Mouse (Mus musculus) midbrain, embryonic 16.5 days (tissue): ENCODE measurements around the gene Lap3. TPM values are rescaled to one million over a fixed set of nuclear protein-coding genes. Genes with fewer than 3 reads are reported as not detected.

Experiments used
- ATAC-seq: fragments of 200-750 bp; cut with Nextera tagmentation; 2 replicates; pipeline ENCODE4 v1.8.0; 2017; ENCODE audit warnings: moderate TSS enrichment
- H3K27ac ChIP-seq: fragments of 300-500 bp; sonication (generic); 2 replicates; pipeline ENCODE4 v1.5.1; 2014; ENCODE audit warnings: mild to moderate bottlenecking, low read length, mixed read lengths
- H3K27me3 ChIP-seq: fragments of 300-500 bp; sonication (generic); 2 replicates; pipeline ENCODE4 v1.6.1; 2014; ENCODE audit warnings: low read depth, low read length, mixed read lengths; ENCODE audit not compliant: control insufficient read depth, insufficient read depth
- H3K36me3 ChIP-seq: fragments of 300-500 bp; sonication (generic); 2 replicates; pipeline ENCODE4 v1.6.1; 2014; ENCODE audit warnings: mild to moderate bottlenecking, low read length, moderate library complexity, mixed read lengths; ENCODE audit not compliant: control insufficient read depth, insufficient read depth
- H3K4me1 ChIP-seq: fragments of 300-500 bp; sonication (generic); 2 replicates; pipeline ENCODE4 v1.6.1; 2014; ENCODE audit warnings: mild to moderate bottlenecking, low read length, mixed read lengths; ENCODE audit not compliant: control insufficient read depth, insufficient read depth
- H3K4me2 ChIP-seq: fragments of 300-500 bp; sonication (generic); 2 replicates; pipeline ENCODE4 v1.6.1; 2014; ENCODE audit warnings: mild to moderate bottlenecking, low read length, mixed read lengths
- H3K4me3 ChIP-seq: fragments of 300-500 bp; sonication (generic); 2 replicates; pipeline ENCODE4 v1.5.1; 2014; ENCODE audit warnings: low read depth, mild to moderate bottlenecking, low read length, moderate library complexity, mixed read lengths
- H3K9ac ChIP-seq: fragments of 300-500 bp; sonication (generic); 2 replicates; pipeline ENCODE4 v1.6.1; 2014; ENCODE audit warnings: low read depth, low read length, mixed read lengths
- H3K9me3 ChIP-seq: fragments of 300-500 bp; sonication (generic); replicated peaks from 2 replicates; pipeline ENCODE4 v1.6.1; 2014; ENCODE audit warnings: mild to moderate bottlenecking, low read length, mixed read lengths; ENCODE audit not compliant: control insufficient read depth, poor library complexity, severe bottlenecking
- WGBS: fragments of 180-500 bp; shearing (Covaris S2); extraction: QIAGEN DNeasy Blood & Tissue Kit; methylation state at CpG from one replicate; pipeline ENCODE4 v1.1.7; 2014; 5-methylcytosine and 5-hydroxymethylcytosine counted together
- polyA plus RNA-seq: library from polyadenylated mRNA; unstranded; fragments of >200 nt; fragmentation: Nextera tagmentation; extraction: Ambion mirVana; gene quantifications from 2 replicates; pipeline ENCODE4 v1.2.1, GENCODE M21; 2015

Gene Lap3
- polyA plus RNA-seq, 1 experiment from 2014 or later = 28.8 TPM

DNA sequence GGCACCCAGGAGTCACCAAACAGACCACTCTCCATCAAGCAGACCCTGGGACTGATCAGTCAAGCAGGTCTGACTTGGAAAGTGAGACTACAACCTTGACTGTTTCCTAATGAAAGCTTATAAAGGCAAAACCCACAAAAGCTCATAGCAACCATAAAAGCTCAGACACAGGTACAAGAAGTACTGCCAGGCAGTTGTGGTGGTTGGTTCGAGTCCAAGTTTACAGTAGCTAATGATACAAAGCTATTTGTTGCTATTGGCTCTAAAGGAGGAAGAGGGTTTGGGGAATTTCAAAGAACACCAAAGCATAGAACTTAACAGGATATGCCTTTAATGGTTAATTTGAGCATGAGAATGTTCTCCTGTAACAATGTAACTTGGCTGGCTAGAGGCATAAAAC, 9.5 kb upstream of the Lap3 start:
- Histone ChIP-seq H3K4me1 (no peaks in the 10 kb centered on the region), H3K4me2 (no peak overlapping the region), H3K4me3 (no peak overlapping the region), H3K27ac (no peak overlapping the region), H3K36me3 (no peaks in the 10 kb centered on the region), H3K9ac (no peak overlapping the region), H3K27me3 (no peaks in the 10 kb centered on the region), H3K9me3 (no peaks in the 10 kb centered on the region)
- 90% methylated on average over 1 of the region's 1 CpGs for WGBS
- ATAC-seq = no peak

DNA sequence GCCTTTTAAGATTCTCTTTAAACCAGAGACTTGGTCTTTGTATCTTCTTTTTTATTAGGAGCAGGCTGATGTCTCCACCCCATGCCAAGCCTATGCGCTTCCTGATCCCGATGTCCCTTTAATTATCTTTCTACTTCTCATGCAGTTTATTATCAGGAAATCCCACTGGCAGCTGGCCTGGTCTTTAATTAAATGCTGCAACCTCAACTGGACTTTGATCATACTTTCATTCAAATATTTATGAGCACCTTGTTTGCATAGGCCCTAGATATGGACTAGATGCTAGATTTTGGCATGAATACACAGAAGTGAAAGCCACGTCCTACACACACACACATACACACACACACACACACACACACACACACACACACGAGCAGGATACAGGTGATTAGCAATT, 1.4 kb upstream of the Lap3 start:
- Histone ChIP-seq H3K4me2 (no peak overlapping the region), H3K27me3 (no peaks in the 10 kb centered on the region), H3K9me3 (no peaks in the 10 kb centered on the region), H3K27ac (no peak overlapping the region), H3K36me3 (no peaks in the 10 kb centered on the region), H3K9ac (no peak overlapping the region), H3K4me1 (peaks cover 9% of the 10 kb centered on the region), H3K4me3 (no peak overlapping the region)
- ATAC-seq = no peak
- 33% methylated on average over 4 of the region's 4 CpGs for WGBS

DNA sequence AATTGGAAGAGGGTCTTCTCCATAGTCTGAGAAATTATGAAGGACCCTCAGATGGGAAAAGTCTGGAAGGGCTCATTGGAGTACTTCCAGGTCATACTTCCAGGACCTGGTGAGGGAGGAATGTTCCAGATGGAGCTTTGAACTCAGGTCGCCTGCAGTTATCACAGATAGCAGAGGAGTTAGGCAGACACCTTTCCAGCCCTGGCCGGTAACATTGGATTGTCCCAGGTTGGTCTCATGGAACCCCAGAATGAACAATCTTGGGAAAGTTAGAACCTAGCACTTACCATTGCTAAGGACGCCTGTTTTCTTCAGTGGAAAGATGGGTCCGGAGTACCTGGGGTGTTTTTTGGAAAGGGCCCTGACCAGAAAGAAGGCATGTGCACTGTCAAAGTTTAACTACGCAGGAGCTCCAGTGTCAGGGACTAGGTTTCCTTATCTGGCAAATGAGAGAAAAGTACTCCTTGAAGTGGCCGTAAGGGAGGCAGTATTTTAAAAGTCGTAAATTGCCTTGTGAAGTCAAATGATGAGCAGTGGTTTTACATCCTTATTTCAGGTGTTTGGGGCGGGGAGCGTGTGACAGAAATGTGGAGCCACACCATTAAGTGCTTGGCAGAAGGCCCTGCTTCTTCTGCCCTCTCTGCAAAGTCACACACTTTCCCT, 1.1 kb downstream of the Lap3 start:
- Histone ChIP-seq H3K36me3 (no peaks in the 10 kb centered on the region), H3K4me3 (peak overlapping the region; percentile 80), H3K9ac (peak overlapping the region; percentile 76; the same call in 1 of the 2 replicates), H3K4me2 (peak overlapping the region; percentile 84), H3K27ac (no peak overlapping the region), H3K27me3 (no peaks in the 10 kb centered on the region), H3K9me3 (no peaks in the 10 kb centered on the region), H3K4me1 (peaks cover 9% of the 10 kb centered on the region)
- 70% methylated on average over 9 of the region's 9 CpGs for WGBS
- ATAC-seq = no peak

DNA sequence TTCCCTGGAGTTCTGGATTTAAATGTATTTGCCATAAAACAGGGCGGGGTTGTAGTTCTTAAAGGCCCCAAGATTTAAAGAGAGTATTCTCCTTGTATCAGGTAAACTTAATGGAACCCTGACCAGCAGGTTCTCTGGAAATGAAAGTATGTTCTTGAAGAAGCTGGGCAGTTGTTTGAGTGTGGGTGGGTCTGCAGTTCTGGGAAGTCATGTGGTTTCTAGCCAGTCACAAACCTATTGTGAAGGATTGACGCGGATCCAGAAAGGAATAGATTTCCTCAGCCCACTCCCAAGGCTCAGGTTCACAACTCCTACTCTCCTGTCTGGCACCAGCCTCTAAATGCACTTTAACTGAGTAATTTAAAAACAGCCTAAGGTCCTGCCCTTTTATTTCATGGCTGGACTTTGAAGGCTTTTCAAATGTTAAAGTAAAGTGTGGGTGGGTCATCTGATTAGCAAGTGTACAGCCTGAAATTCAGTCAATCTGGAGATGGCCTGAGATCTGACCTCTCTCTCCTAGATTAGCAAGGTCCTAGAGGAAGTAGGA, 2.3 kb downstream of the Lap3 start:
- H3K27ac ChIP-seq = no peak overlapping the region
- WGBS = 90% methylated on average over 3 of the region's 3 CpGs

DNA sequence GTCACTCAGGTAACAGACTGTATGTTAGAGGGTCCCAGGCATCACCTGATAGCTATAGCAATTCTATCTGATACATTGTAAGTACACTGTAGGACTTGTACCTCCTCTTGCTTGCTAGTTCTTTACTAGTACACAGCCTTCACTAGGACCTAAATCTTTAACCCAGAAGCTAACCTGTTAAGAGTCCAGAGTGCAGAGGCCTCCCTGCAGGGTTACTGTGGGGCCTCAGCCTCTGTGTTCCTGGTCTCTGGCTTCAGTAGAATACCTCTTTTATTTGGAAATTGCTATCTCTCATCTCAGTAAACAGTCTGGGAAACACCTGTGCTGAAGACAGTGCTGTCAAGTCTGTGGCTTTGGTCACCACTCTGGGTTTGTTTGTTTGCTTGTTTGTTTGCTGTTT, 2.9 kb downstream of the Lap3 start:
- H3K27me3 ChIP-seq = no peaks in the 10 kb centered on the region
- no peak for ATAC-seq

More for the DNA sequence above, 2.3 kb downstream of the Lap3 start:
- H3K9me3 ChIP-seq = no peaks in the 10 kb centered on the region
- no peak for ATAC-seq
- H3K27me3 ChIP-seq = no peaks in the 10 kb centered on the region
- no peak overlapping the region for H3K4me3 ChIP-seq
- H3K4me2 ChIP-seq = no peak overlapping the region
- no peaks in the 10 kb centered on the region for H3K36me3 ChIP-seq
- H3K4me1 ChIP-seq = peaks cover 9% of the 10 kb centered on the region
- H3K9ac ChIP-seq = no peak overlapping the region

DNA sequence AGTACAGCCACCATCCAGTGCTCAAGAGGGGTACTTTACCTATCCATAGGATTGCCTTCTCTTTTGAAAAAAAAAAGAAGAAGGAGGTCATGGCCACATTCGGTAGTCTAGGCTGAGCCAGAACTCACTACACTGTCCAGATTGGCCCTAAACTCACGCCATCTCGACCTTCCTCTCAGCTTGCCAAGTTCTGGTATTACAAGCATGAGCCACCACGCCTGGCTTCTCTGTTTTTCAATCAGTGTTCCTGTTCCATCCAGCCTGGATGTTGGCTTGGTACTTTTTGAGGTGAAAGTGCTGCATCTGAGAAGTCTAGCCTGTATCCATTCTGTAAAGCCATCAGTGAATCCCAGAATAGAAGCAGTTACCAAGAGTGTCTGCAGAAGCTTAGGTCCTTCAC, 3.3 kb downstream of the Lap3 start:
- H3K9me3 ChIP-seq = no peaks in the 10 kb centered on the region
- ATAC-seq = no peak
- peaks cover 9% of the 10 kb centered on the region for H3K4me1 ChIP-seq
- 93% methylated on average over 4 of the region's 4 CpGs for WGBS
- H3K4me2 ChIP-seq = no peak overlapping the region
- no peak overlapping the region for H3K9ac ChIP-seq
- no peaks in the 10 kb centered on the region for H3K27me3 ChIP-seq
- no peaks in the 10 kb centered on the region for H3K36me3 ChIP-seq
- H3K27ac ChIP-seq = no peak overlapping the region
- H3K4me3 ChIP-seq = no peak overlapping the region

More for the DNA sequence above, 2.9 kb downstream of the Lap3 start:
- H3K4me2 ChIP-seq = no peak overlapping the region
- no peaks in the 10 kb centered on the region for H3K9me3 ChIP-seq
- H3K4me1 ChIP-seq = peaks cover 9% of the 10 kb centered on the region
- no peak overlapping the region for H3K4me3 ChIP-seq
- no peaks in the 10 kb centered on the region for H3K36me3 ChIP-seq
- H3K9ac ChIP-seq = no peak overlapping the region
- no peak overlapping the region for H3K27ac ChIP-seq

DNA sequence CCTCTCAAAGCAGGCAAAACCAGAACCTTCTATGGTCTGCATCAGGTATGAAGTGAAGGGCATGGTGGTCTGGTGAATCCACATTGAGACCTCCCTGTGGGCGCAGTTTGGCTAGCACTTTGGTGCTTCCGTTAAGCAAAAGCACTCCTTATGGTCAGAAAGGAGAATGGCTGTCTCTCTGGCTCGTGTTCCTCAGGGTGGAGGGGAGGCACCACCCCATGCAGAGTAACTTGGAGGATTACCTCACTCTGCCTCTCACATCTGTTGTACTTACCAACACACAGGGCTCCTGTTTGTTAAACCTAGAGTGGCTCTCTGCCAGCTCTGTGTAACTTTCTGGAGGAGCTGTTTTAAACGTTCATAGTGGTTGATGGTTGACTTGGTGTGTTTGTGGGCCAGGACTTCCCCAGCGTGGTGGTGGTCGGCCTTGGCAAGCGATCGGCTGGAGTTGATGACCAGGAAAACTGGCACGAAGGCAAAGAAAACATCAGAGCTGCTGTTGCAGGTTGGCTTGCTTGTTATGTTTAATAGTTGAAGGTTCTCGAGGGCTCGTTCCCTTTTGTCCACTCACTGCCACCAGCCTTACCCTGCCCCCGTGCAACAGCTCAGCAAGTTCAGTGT, 3.9 kb downstream of the Lap3 start:
- peaks cover 9% of the 10 kb centered on the region for H3K4me1 ChIP-seq
- no peak overlapping the region for H3K9ac ChIP-seq
- ATAC-seq = no peak
- WGBS = 87% methylated on average over 12 of the region's 12 CpGs
- H3K27me3 ChIP-seq = no peaks in the 10 kb centered on the region
- H3K9me3 ChIP-seq = no peaks in the 10 kb centered on the region
- H3K36me3 ChIP-seq = no peaks in the 10 kb centered on the region
- H3K4me2 ChIP-seq = no peak overlapping the region
- no peak overlapping the region for H3K27ac ChIP-seq
- H3K4me3 ChIP-seq = no peak overlapping the region

DNA sequence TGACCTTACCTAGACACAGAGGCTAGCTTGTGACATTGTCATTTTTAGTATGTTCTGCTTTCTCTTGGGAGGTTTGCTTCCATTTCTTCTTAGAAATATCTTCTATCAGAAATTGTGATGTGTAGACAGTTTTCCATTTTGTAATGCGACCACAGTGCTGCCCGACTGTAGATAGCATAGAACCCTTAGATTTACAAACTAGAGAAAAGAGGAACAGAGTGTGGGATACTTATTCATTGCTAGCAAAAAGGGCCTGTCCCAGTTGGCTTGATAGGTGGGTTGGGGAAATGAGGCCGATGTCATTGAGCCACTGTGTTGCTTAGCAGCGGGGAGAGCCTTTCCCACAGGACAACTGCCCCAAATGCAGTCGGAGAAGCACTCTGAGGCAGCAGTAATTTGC, 4.4 kb downstream of the Lap3 start:
- Histone ChIP-seq H3K4me1 (peaks cover 8% of the 10 kb centered on the region), H3K4me3 (no peak overlapping the region), H3K9ac (no peak overlapping the region), H3K4me2 (no peak overlapping the region), H3K36me3 (no peaks in the 10 kb centered on the region), H3K27me3 (no peaks in the 10 kb centered on the region), H3K27ac (no peak overlapping the region), H3K9me3 (no peaks in the 10 kb centered on the region)
- no peak for ATAC-seq
- 86% methylated on average over 5 of the region's 5 CpGs for WGBS

DNA sequence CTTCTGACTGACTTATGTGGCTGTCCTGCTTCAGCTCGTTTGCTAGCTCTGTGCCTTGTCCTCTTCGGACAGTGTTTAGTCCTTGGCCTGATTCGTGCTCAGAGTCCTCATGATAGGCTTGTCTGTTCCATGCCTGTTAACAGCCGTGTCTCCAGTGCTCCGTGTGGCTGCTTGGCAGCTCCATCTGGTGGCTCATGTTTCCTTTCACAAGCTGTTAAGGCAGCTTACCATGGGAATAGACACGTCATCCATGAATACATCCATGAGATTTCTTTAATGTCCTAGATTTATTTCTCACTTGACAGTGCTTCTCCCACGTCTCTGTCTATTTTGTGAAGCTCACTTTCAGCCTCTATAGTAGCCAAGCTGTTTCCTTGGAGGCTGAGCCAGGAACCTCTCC, 16.9 kb downstream of the Lap3 start:
- Histone ChIP-seq H3K9ac (no peak overlapping the region), H3K4me1 (no peaks in the 10 kb centered on the region), H3K9me3 (no peaks in the 10 kb centered on the region), H3K4me3 (no peak overlapping the region), H3K27me3 (no peaks in the 10 kb centered on the region), H3K27ac (no peak overlapping the region), H3K36me3 (peaks cover 22% of the 10 kb centered on the region), H3K4me2 (no peak overlapping the region)
- no peak for ATAC-seq
- WGBS = 79% methylated on average over 7 of the region's 7 CpGs
